Mouse (Mus musculus): ENCODE data around the gene Hexb. TPM values are rescaled to one million over a fixed set of nuclear protein-coding genes. Genes with fewer than 3 reads are reported as not detected.

Gene Hexb
- polyA plus RNA-seq, 1 experiment from 2014 or later, result 33.8 TPM

DNA sequence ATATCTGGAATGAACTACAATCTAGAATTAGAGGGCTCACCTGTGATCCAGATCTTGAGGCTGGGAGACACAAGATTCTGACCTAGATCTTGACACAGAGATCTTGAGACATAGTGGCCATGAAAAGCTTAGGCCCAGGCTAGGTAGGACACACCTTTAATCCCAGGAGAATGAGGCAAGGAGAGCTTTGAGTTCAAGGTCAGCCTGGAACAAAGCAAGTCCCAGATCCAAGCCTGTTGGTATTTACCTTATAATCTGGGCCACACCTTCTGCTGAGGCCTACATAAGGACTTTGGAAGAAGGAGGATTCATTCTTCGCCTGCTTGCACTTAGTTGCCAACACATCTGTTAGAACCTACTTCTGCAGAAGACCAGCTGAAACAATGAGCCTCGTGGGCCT is 966 bp upstream of the Hexb start:
- Histone ChIP-seq H3K9ac (replicated peaks; ENCODE audit: low read depth, low read length) (no peak overlapping the region), H3K4me3 (ENCODE audit: low read depth, low read length) (no peak overlapping the region), H3K9me3 (ENCODE audit: control insufficient read depth, low read depth, low read length) (no peaks in the 10 kb centered on the region), H3K4me1 (ENCODE audit: control insufficient read depth, insufficient read depth, low read length) (no peaks in the 10 kb centered on the region), H3K27me3 (ENCODE audit: control insufficient read depth, insufficient read depth, low read length) (no peaks in the 10 kb centered on the region), H3K4me2 (replicated peaks; ENCODE audit: low read depth, low read length) (no peak overlapping the region), H3K27ac (ENCODE audit: low read length) (no peak overlapping the region), H3K36me3 (ENCODE audit: control insufficient read depth, insufficient read depth, low read length) (no peaks in the 10 kb centered on the region)
- no peak for ATAC-seq (ENCODE audit: insufficient number of reproducible peaks, insufficient read depth, low FRiP score, low read depth)
- WGBS, result 86% methylated on average over 2 of the region's 2 CpGs

DNA sequence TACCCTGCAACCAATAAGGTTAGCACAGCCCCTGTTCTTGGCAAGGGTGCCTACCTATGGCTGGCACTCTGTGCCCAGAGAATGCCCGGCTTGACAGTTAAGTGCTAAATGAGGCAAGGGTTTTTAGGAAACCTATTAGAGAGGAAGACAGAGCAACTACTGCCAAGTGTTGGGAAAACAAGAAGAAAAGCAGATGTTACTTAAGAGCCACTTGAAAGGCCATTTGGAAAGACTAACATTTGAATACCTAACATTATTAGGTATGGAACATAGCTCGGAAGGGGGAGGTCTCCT is 1.3 kb downstream of the Hexb start:
- no peak for ATAC-seq (ENCODE audit: insufficient number of reproducible peaks, insufficient read depth, low FRiP score, low read depth)
- WGBS, result 73% methylated on average over 2 of the region's 2 CpGs
- Histone ChIP-seq H3K4me2 (replicated peaks; ENCODE audit: low read depth, low read length) (no peak overlapping the region), H3K4me1 (ENCODE audit: control insufficient read depth, insufficient read depth, low read length) (no peaks in the 10 kb centered on the region), H3K9ac (replicated peaks; ENCODE audit: low read depth, low read length) (no peak overlapping the region), H3K27ac (ENCODE audit: low read length) (no peak overlapping the region), H3K27me3 (ENCODE audit: control insufficient read depth, insufficient read depth, low read length) (no peaks in the 10 kb centered on the region), H3K9me3 (ENCODE audit: control insufficient read depth, low read depth, low read length) (no peaks in the 10 kb centered on the region), H3K4me3 (ENCODE audit: low read depth, low read length) (no peak overlapping the region), H3K36me3 (ENCODE audit: control insufficient read depth, insufficient read depth, low read length) (no peaks in the 10 kb centered on the region)

DNA sequence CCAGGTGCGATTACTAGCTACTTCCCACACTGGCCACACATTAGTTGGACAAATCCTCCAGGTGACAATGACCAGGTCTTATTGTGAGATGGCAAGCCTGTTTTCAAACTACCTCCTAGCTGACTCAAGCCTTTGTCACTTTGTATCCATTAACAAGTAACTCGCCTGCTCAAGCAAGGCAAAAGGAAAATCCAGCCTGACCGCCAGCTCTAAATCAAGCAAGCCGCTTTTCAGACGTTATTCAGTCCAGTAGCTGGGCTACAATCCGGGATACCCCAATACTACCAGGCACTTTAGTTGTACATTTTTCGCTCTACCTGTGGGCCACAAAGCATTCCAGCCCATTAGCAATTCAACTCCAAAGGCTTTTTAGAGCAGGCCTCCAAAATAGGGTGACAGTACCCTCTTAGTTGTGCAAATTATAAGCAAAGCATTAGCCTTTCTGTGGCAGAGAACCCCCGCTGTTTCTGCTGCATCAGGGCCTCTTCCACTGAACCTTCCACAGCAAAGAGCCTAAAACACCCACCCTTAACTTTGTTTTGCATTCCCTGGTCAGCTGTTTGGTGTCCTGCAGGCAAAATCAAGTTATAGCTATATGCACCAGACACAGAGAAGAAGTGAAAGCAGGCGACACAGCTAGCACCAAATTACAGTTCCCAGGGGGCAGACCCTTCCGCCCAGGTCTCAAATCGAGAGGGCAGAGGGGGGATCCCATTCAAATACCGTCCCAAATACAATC is 1.8 kb downstream of the Hexb start:
- 74% methylated on average over 12 of the region's 12 CpGs for WGBS

DNA sequence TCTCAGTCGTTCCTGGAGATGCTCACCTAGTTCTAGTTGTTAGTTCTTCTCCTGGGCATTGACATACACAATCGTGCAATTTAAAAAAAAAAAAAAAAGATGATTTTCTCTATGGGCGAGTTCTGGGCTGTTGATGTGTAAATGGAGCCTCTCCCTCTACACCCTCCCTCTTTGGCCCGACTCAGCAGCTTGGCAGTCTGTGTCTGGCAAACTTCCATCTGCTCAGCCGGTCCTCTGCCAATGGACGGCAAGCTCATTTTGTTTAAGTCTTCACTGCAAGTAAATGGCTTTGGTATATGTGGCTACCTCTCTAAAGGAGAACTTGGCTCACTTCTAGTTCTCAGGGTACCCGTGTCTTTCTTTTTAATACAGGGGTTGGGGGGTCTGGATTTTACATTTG is 4.7 kb downstream of the Hexb start:
- Histone ChIP-seq H3K4me3 (ENCODE audit: low read depth, low read length) (no peak overlapping the region), H3K4me2 (replicated peaks; ENCODE audit: low read depth, low read length) (no peak overlapping the region), H3K9ac (replicated peaks; ENCODE audit: low read depth, low read length) (no peak overlapping the region), H3K27ac (ENCODE audit: low read length) (no peak overlapping the region), H3K9me3 (ENCODE audit: control insufficient read depth, low read depth, low read length) (no peaks in the 10 kb centered on the region), H3K27me3 (ENCODE audit: control insufficient read depth, insufficient read depth, low read length) (no peaks in the 10 kb centered on the region), H3K4me1 (ENCODE audit: control insufficient read depth, insufficient read depth, low read length) (no peaks in the 10 kb centered on the region), H3K36me3 (ENCODE audit: control insufficient read depth, insufficient read depth, low read length) (no peaks in the 10 kb centered on the region)
- WGBS, result 58% methylated on average over 7 of the region's 7 CpGs
- no peak for ATAC-seq (ENCODE audit: insufficient number of reproducible peaks, insufficient read depth, low FRiP score, low read depth)

More for the DNA sequence above, 1.8 kb downstream of the Hexb start:
- H3K4me2 ChIP-seq (replicated peaks; ENCODE audit: low read depth, low read length), result no peak overlapping the region
- no peak for ATAC-seq (ENCODE audit: insufficient number of reproducible peaks, insufficient read depth, low FRiP score, low read depth)
- no peaks in the 10 kb centered on the region for H3K9me3 ChIP-seq (ENCODE audit: control insufficient read depth, low read depth, low read length)
- no peak overlapping the region for H3K9ac ChIP-seq (replicated peaks; ENCODE audit: low read depth, low read length)
- no peaks in the 10 kb centered on the region for H3K4me1 ChIP-seq (ENCODE audit: control insufficient read depth, insufficient read depth, low read length)
- no peak overlapping the region for H3K27ac ChIP-seq (ENCODE audit: low read length)
- H3K27me3 ChIP-seq (ENCODE audit: control insufficient read depth, insufficient read depth, low read length), result no peaks in the 10 kb centered on the region
- no peaks in the 10 kb centered on the region for H3K36me3 ChIP-seq (ENCODE audit: control insufficient read depth, insufficient read depth, low read length)
- H3K4me3 ChIP-seq (ENCODE audit: low read depth, low read length), result no peak overlapping the region

DNA sequence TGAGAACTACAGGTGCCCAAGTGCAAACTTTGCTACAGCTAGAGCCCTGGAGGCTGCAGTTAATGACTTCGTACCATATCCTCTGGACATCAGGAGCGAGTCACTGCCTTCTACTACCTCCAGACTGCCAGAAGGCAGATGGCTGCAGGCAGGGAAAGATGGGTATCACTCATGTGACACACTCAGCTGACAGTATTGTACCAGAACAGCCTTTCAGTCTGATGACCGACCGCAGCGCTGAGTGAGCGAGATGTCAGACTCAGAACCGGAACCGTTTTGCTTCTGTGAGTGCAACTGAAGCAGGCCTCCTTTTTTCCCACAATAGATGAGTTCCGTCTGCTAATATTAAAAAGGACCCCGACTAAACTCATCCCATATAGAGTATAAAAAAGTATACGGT is 5.5 kb downstream of the Hexb start:
- H3K36me3 ChIP-seq (ENCODE audit: control insufficient read depth, insufficient read depth, low read length), result no peaks in the 10 kb centered on the region
- no peak overlapping the region for H3K27ac ChIP-seq (ENCODE audit: low read length)
- 91% methylated on average over 11 of the region's 11 CpGs for WGBS
- no peak overlapping the region for H3K9ac ChIP-seq (replicated peaks; ENCODE audit: low read depth, low read length)
- no peak overlapping the region for H3K4me3 ChIP-seq (ENCODE audit: low read depth, low read length)
- no peaks in the 10 kb centered on the region for H3K27me3 ChIP-seq (ENCODE audit: control insufficient read depth, insufficient read depth, low read length)
- no peak overlapping the region for H3K4me2 ChIP-seq (replicated peaks; ENCODE audit: low read depth, low read length)
- H3K4me1 ChIP-seq (ENCODE audit: control insufficient read depth, insufficient read depth, low read length), result no peaks in the 10 kb centered on the region
- ATAC-seq (ENCODE audit: insufficient number of reproducible peaks, insufficient read depth, low FRiP score, low read depth), result no peak
- H3K9me3 ChIP-seq (ENCODE audit: control insufficient read depth, low read depth, low read length), result no peaks in the 10 kb centered on the region

DNA sequence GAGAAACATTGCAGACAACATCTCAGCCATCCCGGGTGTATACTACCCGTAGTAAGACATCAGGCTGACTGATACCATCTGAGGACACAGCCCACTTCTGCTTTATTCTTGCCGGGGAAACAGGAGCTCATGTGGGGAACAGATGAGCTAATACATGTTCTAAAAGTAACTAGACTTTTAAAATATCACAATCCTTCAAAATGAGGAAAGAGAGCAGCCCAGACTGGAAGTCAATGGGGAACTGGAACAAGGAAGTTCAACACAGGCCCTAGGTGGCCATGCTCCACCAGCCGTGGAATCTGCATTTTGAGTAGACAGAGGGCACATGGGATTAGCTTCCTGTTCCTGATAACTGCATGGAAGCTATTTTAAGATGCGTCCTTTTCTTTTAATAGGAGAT is 10.5 kb downstream of the Hexb start:
- WGBS, result 78% methylated on average over 5 of the region's 5 CpGs
- no peaks in the 10 kb centered on the region; the same call in 1 of the 2 replicates for H3K4me1 ChIP-seq (ENCODE audit: control insufficient read depth, insufficient read depth, low read length)
- no peak for ATAC-seq (ENCODE audit: insufficient number of reproducible peaks, insufficient read depth, low FRiP score, low read depth)

DNA sequence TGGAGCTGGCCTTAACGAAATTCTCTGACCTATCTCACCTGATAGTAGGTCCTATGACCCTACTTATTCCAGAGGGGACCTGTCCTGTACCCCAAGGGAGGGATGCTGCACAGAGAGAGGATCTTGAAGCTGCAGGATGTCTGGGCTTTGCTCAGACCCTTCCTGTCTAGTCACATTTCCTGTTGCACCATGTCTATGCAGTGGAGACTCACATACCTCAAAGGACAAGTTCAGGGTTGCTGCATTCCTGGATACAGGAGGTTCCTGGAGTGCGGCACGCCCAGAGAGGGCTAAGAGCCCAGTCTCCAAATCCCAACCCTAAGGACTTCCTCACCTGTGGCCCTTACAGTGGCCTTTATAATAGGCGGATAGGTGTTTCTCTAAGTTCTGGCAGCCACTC is 11.8 kb downstream of the Hexb start:
- WGBS, result 80% methylated on average over 4 of the region's 4 CpGs
- H3K27me3 ChIP-seq (ENCODE audit: control insufficient read depth, insufficient read depth, low read length), result no peaks in the 10 kb centered on the region
- H3K4me2 ChIP-seq (replicated peaks; ENCODE audit: low read depth, low read length), result no peak overlapping the region
- H3K4me3 ChIP-seq (ENCODE audit: low read depth, low read length), result no peak overlapping the region
- ATAC-seq (ENCODE audit: insufficient number of reproducible peaks, insufficient read depth, low FRiP score, low read depth), result no peak
- no peaks in the 10 kb centered on the region; the same call in 1 of the 2 replicates for H3K4me1 ChIP-seq (ENCODE audit: control insufficient read depth, insufficient read depth, low read length)
- H3K9ac ChIP-seq (replicated peaks; ENCODE audit: low read depth, low read length), result no peak overlapping the region
- no peaks in the 10 kb centered on the region for H3K9me3 ChIP-seq (ENCODE audit: control insufficient read depth, low read depth, low read length)
- no peaks in the 10 kb centered on the region for H3K36me3 ChIP-seq (ENCODE audit: control insufficient read depth, insufficient read depth, low read length)
- H3K27ac ChIP-seq (ENCODE audit: low read length), result no peak overlapping the region

More for the DNA sequence above, 10.5 kb downstream of the Hexb start:
- Histone ChIP-seq H3K27me3 (ENCODE audit: control insufficient read depth, insufficient read depth, low read length) (no peaks in the 10 kb centered on the region), H3K4me2 (replicated peaks; ENCODE audit: low read depth, low read length) (no peak overlapping the region), H3K36me3 (ENCODE audit: control insufficient read depth, insufficient read depth, low read length) (no peaks in the 10 kb centered on the region), H3K4me3 (ENCODE audit: low read depth, low read length) (no peak overlapping the region), H3K27ac (ENCODE audit: low read length) (no peak overlapping the region), H3K9me3 (ENCODE audit: control insufficient read depth, low read depth, low read length) (no peaks in the 10 kb centered on the region), H3K9ac (replicated peaks; ENCODE audit: low read depth, low read length) (no peak overlapping the region)

DNA sequence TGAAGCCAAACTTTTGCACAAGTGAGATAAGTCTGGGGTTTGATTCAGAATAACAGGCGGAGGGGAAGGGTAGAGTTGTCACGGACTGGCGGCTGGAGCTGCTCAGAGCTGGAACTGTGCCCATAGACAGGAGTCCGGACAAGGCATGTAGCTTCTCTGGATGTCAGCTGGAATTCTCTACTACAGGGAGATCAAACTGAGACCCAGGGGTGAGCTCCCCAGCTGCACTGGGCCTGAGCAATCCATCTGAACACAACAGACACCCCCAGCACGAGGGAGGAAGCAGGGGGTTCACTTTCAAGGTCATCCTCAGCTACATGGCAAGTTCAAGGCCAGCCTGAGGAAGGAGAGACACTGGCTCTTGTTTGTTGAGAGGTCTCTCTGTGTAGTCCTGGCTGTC is 13.5 kb downstream of the Hexb start:
- Histone ChIP-seq H3K9me3 (ENCODE audit: control insufficient read depth, low read depth, low read length) (no peaks in the 10 kb centered on the region), H3K36me3 (ENCODE audit: control insufficient read depth, insufficient read depth, low read length) (peaks cover 8% of the 10 kb centered on the region), H3K4me3 (ENCODE audit: low read depth, low read length) (no peak overlapping the region), H3K4me2 (replicated peaks; ENCODE audit: low read depth, low read length) (no peak overlapping the region), H3K4me1 (ENCODE audit: control insufficient read depth, insufficient read depth, low read length) (no peaks in the 10 kb centered on the region; the same call in 1 of the 2 replicates), H3K27me3 (ENCODE audit: control insufficient read depth, insufficient read depth, low read length) (no peaks in the 10 kb centered on the region), H3K27ac (ENCODE audit: low read length) (no peak overlapping the region), H3K9ac (replicated peaks; ENCODE audit: low read depth, low read length) (no peak overlapping the region)
- no peak for ATAC-seq (ENCODE audit: insufficient number of reproducible peaks, insufficient read depth, low FRiP score, low read depth)
- 49% methylated on average over 5 of the region's 5 CpGs for WGBS

DNA sequence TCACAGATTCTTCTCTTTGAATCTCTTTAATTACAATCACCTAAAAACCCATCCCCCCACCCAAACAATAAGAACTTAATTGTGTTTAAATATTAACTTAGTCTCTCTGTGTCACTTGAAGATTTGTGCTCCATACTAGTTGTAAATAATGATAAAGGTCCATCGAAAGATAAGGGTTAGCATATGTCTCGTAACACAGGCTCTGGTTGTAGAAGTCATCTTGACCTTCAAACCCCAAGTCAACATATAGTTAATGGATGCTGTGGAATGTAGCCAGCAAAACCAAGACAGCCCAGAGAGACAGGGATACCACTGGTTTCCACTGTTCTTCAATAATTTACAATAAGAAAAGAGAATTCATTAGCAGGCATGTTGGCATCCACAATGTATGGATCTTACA is 14.0 kb downstream of the Hexb start:
- WGBS, result 73% methylated on average over 2 of the region's 2 CpGs
- Histone ChIP-seq H3K36me3 (ENCODE audit: control insufficient read depth, insufficient read depth, low read length) (peaks cover 10% of the 10 kb centered on the region), H3K4me2 (replicated peaks; ENCODE audit: low read depth, low read length) (no peak overlapping the region), H3K9me3 (ENCODE audit: control insufficient read depth, low read depth, low read length) (no peaks in the 10 kb centered on the region), H3K4me1 (ENCODE audit: control insufficient read depth, insufficient read depth, low read length) (no peaks in the 10 kb centered on the region; the same call in 1 of the 2 replicates), H3K27ac (ENCODE audit: low read length) (no peak overlapping the region), H3K9ac (replicated peaks; ENCODE audit: low read depth, low read length) (no peak overlapping the region), H3K27me3 (ENCODE audit: control insufficient read depth, insufficient read depth, low read length) (no peaks in the 10 kb centered on the region), H3K4me3 (ENCODE audit: low read depth, low read length) (no peak overlapping the region)
- no peak for ATAC-seq (ENCODE audit: insufficient number of reproducible peaks, insufficient read depth, low FRiP score, low read depth)
